Mouse (Mus musculus) G1E (cell line): ENCODE measurements at regions not wholly inside any gene's neighbourhood (a gene's known extent, or its start where the extent isn't known, plus 50 kb on each side); places are given as distances from the start of the nearest gene placed in this dataset.

Source experiments
- CTCF ChIP-seq: IDR thresholded peaks from 2 replicates; pipeline ENCODE4 v1.5.1; 2012; ENCODE audit warnings: low read depth, low read length, inconsistent platforms, mixed read lengths
- GATA1 ChIP-seq: IDR thresholded peaks from 2 replicates; pipeline ENCODE4 v1.6.1; 2012; ENCODE audit warnings: borderline replicate concordance, low read length, inconsistent platforms, mixed read lengths
- POLR2AphosphoS5 ChIP-seq: IDR thresholded peaks from 2 replicates; pipeline ENCODE4 v1.6.1; 2012; ENCODE audit warnings: low read depth, low read length, inconsistent platforms; ENCODE audit not compliant: insufficient replicate concordance
- TAL1 ChIP-seq: conservative IDR thresholded peaks from 2 replicates; pipeline ENCODE4 v1.6.1; 2012; ENCODE audit warnings: low read depth, low read length, inconsistent platforms, mixed read lengths

DNA sequence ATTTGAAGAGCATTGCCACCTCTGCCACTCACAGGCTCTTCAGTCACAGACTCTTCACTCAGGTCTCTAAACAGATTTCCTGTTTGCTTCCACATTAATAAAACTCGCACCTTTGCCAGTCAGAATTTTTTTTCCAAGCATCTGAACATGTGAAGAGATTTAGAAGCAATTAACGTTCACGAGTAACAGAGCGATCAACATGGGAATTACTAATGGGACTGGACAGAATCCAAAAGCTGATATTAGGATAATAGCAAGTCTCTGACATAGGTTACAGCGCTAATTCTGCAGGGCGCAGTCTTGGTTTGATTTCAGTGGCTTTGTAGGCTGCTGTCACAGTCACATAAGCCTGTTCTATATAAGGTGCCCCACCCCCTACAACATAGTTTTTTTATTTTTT lies 275.6 kb downstream of the Dhx15 start:
- TF ChIP-seq CTCF (no peak), TAL1 (no peak), POLR2AphosphoS5 (no peak), GATA1 (no peak)
